Mouse (Mus musculus): ENCODE results near the gene Lsr.
"Not testable (repeated sequence)": the region's sequence is repeated elsewhere in the genome, so short reads cannot be mapped to it uniquely, and the experiment has no call there.

The Lsr gene

GRCm38 (mm10) chr7:30962862-30963261 lies 10.4 kb downstream of the Lsr start:
- in situ Hi-C loops (cut with MboI, MseI) = no loop called here

GRCm38 (mm10) chr7:30959786-30960349 lies 13.4 kb downstream of the Lsr start:
- in situ Hi-C loops (cut with MboI, MseI) = loop anchor here (10.0 kb wide), 1 partner anchor 865 kb away; the partner anchor contains the start of genes Gm26920, Zfp260 and Zfp566

GRCm38 (mm10) chr7:30958866-30959487 lies 14.3 kb downstream of the Lsr start:
- in situ Hi-C loops (cut with MboI, MseI) = loop anchor here (10.0 kb wide), 1 partner anchor 864 kb away; the partner anchor contains the start of genes Gm26920, Zfp260 and Zfp566

GRCm38 (mm10) chr7:30958109-30958865 lies 15.0 kb downstream of the Lsr start:
- in situ Hi-C loops (cut with MboI, MseI) = loop anchor here (10.0 kb wide), 1 partner anchor 863 kb away; the partner anchor contains the start of genes Gm26920, Zfp260 and Zfp566

- in situ Hi-C loops (cut with MboI, MseI) = loop anchor here (10.0 kb wide), 1 partner anchor 863 kb away; the partner anchor contains the start of genes Gm26920, Zfp260 and Zfp566
These were observed 15.9 kb downstream of the Lsr start for GRCm38 (mm10) chr7:30957367-30957783.

- in situ Hi-C loops (cut with MboI, MseI) = loop anchor here (10.0 kb wide), 1 partner anchor 862 kb away; the partner anchor contains the start of genes Gm26920, Zfp260 and Zfp566
These were observed 16.4 kb downstream of the Lsr start, which contains the start of gene Usf2 for GRCm38 (mm10) chr7:30956756-30957366. Usf2 (minus strand) TSS chr7:30956803.

- in situ Hi-C loops (cut with MboI, MseI) = loop anchor here (10.0 kb wide), 1 partner anchor 862 kb away; the partner anchor contains the start of genes Gm26920, Zfp260 and Zfp566
These were observed 16.9 kb downstream of the Lsr start for GRCm38 (mm10) chr7:30956357-30956751.

- in situ Hi-C loops (cut with MboI, MseI) = loop anchor here (10.0 kb wide), 1 partner anchor 861 kb away; the partner anchor contains the start of genes Gm26920, Zfp260 and Zfp566
These were observed 17.5 kb downstream of the Lsr start for GRCm38 (mm10) chr7:30955584-30956356.

GRCm38 (mm10) chr7:30954971-30955520 lies 18.2 kb downstream of the Lsr start:
- in situ Hi-C loops (cut with MboI, MseI) = loop anchor here (10.0 kb wide), 1 partner anchor 860 kb away; the partner anchor contains the start of genes Gm26920, Zfp260 and Zfp566

- in situ Hi-C loops (cut with MboI, MseI) = loop anchor here (10.0 kb wide), 1 partner anchor 859 kb away; the partner anchor contains the start of genes Gm26920, Zfp260 and Zfp566
These were observed 19.2 kb downstream of the Lsr start for GRCm38 (mm10) chr7:30954036-30954435.

GRCm38 (mm10) chr7:30953459-30953858 lies 19.8 kb downstream of the Lsr start:
- in situ Hi-C loops (cut with MboI, MseI) = loop anchor here (10.0 kb wide), 1 partner anchor 859 kb away; the partner anchor contains the start of genes Gm26920, Zfp260 and Zfp566

GRCm38 (mm10) chr7:30952441-30953265 lies 20.6 kb downstream of the Lsr start:
- in situ Hi-C loops (cut with MboI, MseI) = loop anchor here (10.0 kb wide), 1 partner anchor 858 kb away; the partner anchor contains the start of genes Gm26920, Zfp260 and Zfp566

- in situ Hi-C loops (cut with MboI, MseI) = loop anchor here (10.0 kb wide), 1 partner anchor 855 kb away; the partner anchor contains the start of genes Gm26920, Zfp260 and Zfp566
These were observed 23.4 kb downstream of the Lsr start for GRCm38 (mm10) chr7:30949902-30950301.

- in situ Hi-C loops (cut with MboI, MseI) = no loop called here
These were observed 27.4 kb downstream of the Lsr start for GRCm38 (mm10) chr7:30945876-30946275.

GRCm38 (mm10) chr7:30945466-30945865 lies 27.8 kb downstream of the Lsr start:
- in situ Hi-C loops (cut with MboI, MseI) = not testable (repeated sequence)

GRCm38 (mm10) chr7:30944706-30945105 lies 28.6 kb downstream of the Lsr start:
- in situ Hi-C loops (cut with MboI, MseI) = not testable (repeated sequence)

GRCm38 (mm10) chr7:30943909-30944635 lies 29.2 kb downstream of the Lsr start, which contains the start of gene Hamp:
Hamp (minus strand) TSS chr7:30944032.
- in situ Hi-C loops (cut with MboI, MseI) = no loop called here

GRCm38 (mm10) chr7:30942365-30942764 lies 30.9 kb downstream of the Lsr start:
- in situ Hi-C loops (cut with MboI, MseI) = not testable (repeated sequence)
